In the genomic region with DNA sequence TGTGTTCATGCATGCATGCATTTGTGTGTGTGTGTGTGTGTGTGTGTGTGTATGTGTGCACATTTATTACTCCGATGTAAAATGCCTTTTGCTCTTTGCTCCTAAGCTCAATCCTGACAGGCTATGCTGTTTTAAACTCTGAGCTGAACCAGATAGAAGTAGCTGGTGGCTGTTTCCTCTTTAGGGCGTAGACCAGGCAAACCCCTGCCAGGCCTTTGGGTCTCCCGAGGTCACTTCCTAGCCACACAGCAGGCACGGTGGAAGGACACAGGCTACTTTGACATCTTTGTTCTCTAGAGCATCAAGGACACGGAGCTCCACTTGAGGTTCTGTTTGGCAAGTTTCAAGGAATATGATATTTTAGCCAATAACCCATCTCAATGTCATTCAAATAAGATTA, we compare ENCODE assay signal across 16 mouse cellular contexts.
DNase-seq lines count a peak whose midpoint lies in the region; ATAC-seq and TF ChIP-seq lines count a peak whose summit lies in the region.
"Had no signal": no experiment of that assay in that cellular context is flagged by ENCODE, and none has a peak within 500 bp of the region (broad histone marks: within the 10 kb centered on the region; RNA-seq: fewer than 3 reads in every experiment).

No protein-coding gene starts in this region.

- H3K27ac ChIP-seq in heart, postnatal 0 days (ENCODE audit: low read depth), result no peak overlapping the region
- H3K27ac ChIP-seq in testis, adult 2 months (ENCODE audit: control insufficient read depth, insufficient read depth, low read depth, low read length), result 0 out of 2 replicates have a peak overlapping the region, but pooled peaks have one; percentile 17
- no peak overlapping the region for H3K27ac ChIP-seq in hindbrain, embryonic 14.5 days
- H3K27ac ChIP-seq: heart, embryonic 15.5 days; liver, embryonic 12.5 days; macrophage; neural tube, embryonic 13.5 days; stomach, postnatal 0 days had no signal

- no peaks in the 10 kb centered on the region for H3K9me3 ChIP-seq in heart, postnatal 0 days (replicated peaks; ENCODE audit: control insufficient read depth, low read length)
- H3K9me3 ChIP-seq in hindbrain, embryonic 14.5 days (ENCODE audit: control insufficient read depth, low read length), result no peaks in the 10 kb centered on the region
- H3K9me3 ChIP-seq: heart, embryonic 15.5 days; liver, embryonic 12.5 days; neural tube, embryonic 13.5 days had no signal

- TF ChIP-seq CTCF in heart, postnatal 0 days (IDR thresholded peaks at IDR 0.05; ENCODE audit: low read depth), result no peak
- no peak for TF ChIP-seq CTCF in testis, adult 2 months (IDR thresholded peaks at IDR 0.05; ENCODE audit: control insufficient read depth, insufficient read depth, insufficient replicate concordance, low read depth, low read length)

- peaks cover 12% of the 10 kb centered on the region for H3K4me1 ChIP-seq in heart, postnatal 0 days (ENCODE audit: control insufficient read depth, insufficient read depth)
- no peaks in the 10 kb centered on the region for H3K4me1 ChIP-seq in testis, adult 2 months (ENCODE audit: control insufficient read depth, insufficient read depth, low read length)
- H3K4me1 ChIP-seq in hindbrain, embryonic 14.5 days (replicated peaks; ENCODE audit: control insufficient read depth, insufficient read depth, low read length), result no peaks in the 10 kb centered on the region
- H3K4me1 ChIP-seq: neural tube, embryonic 13.5 days had no signal

- H3K27me3 ChIP-seq in heart, postnatal 0 days (ENCODE audit: control insufficient read depth, insufficient read depth, low read length), result no peaks in the 10 kb centered on the region
- no peaks in the 10 kb centered on the region for H3K27me3 ChIP-seq in testis, adult 2 months (ENCODE audit: control insufficient read depth, insufficient read depth, low read length)
- H3K27me3 ChIP-seq in hindbrain, embryonic 14.5 days (ENCODE audit: control insufficient read depth, insufficient read depth, low read length), result no peaks in the 10 kb centered on the region
- H3K27me3 ChIP-seq: heart, embryonic 15.5 days; liver, embryonic 12.5 days; neural tube, embryonic 13.5 days had no signal

- no peaks in the 10 kb centered on the region for H3K36me3 ChIP-seq in heart, postnatal 0 days (replicated peaks; ENCODE audit: control insufficient read depth, insufficient read depth, low read length)
- no peaks in the 10 kb centered on the region for H3K36me3 ChIP-seq in testis, adult 2 months (ENCODE audit: control insufficient read depth, insufficient read depth, low read length)
- H3K36me3 ChIP-seq in hindbrain, embryonic 14.5 days (replicated peaks; ENCODE audit: control insufficient read depth, insufficient read depth), result no peaks in the 10 kb centered on the region
- H3K36me3 ChIP-seq: heart, embryonic 15.5 days; liver, embryonic 12.5 days; neural tube, embryonic 13.5 days had no signal

- no peak overlapping the region for H3K4me3 ChIP-seq in heart, postnatal 0 days (ENCODE audit: low read depth, low read length)
- H3K4me3 ChIP-seq in testis, adult 2 months (ENCODE audit: control insufficient read depth, low read depth, low read length), result no peak overlapping the region
- H3K4me3 ChIP-seq in hindbrain, embryonic 14.5 days (replicated peaks; ENCODE audit: low read length), result no peak overlapping the region
- H3K4me3 ChIP-seq: erythroblast, embryonic 14.5 days; heart, embryonic 15.5 days; liver, embryonic 12.5 days; neural tube, embryonic 13.5 days had no signal

- intact Hi-C loops in heart, postnatal 14 days (cut with DNase I), result no loop called here

- no peak for ATAC-seq in heart, postnatal 0 days (ENCODE audit: insufficient read depth, low read depth)
- ATAC-seq in hindbrain, embryonic 14.5 days (ENCODE audit: low FRiP score), result no peak
- ATAC-seq: CD4-positive, CD25-positive, alpha-beta regulatory T cell, adult 4 months; liver, embryonic 12.5 days; midbrain, embryonic 16.5 days had no signal

- TF ChIP-seq POLR2A in testis, adult 2 months (IDR thresholded peaks at IDR 0.05; ENCODE audit: control insufficient read depth, low read depth, low read length), result no peak

- no peak for TF ChIP-seq EP300 in heart, postnatal 0 days (IDR thresholded peaks at IDR 0.05; ENCODE audit: low read depth)

- H3K4me2 ChIP-seq in heart, postnatal 0 days (ENCODE audit: low read depth, low read length), result no peak overlapping the region
- no peak overlapping the region for H3K4me2 ChIP-seq in hindbrain, embryonic 14.5 days (replicated peaks)
- H3K4me2 ChIP-seq: heart, embryonic 15.5 days; liver, embryonic 12.5 days; neural tube, embryonic 13.5 days had no signal

- WGBS in heart, postnatal 0 days, result 49% methylated on average over 5 of the region's 5 CpGs
- 70% methylated on average over 5 of the region's 5 CpGs for WGBS in hindbrain, embryonic 14.5 days

- peak; percentile 9 for DNase-seq in heart, postnatal 0 days (ENCODE audit: low spot score)
- no peak for DNase-seq in heart, adult 8-10 months (ENCODE audit: low spot score)
- DNase-seq in testis, postnatal 10 days (ENCODE audit: low spot score), result no peak
- peak; percentile 21 to 26 for DNase-seq in heart, postnatal 14 days
- no peak for DNase-seq in spleen, adult 18-20 months
- no peak for DNase-seq in hindbrain, embryonic 14.5 days (ENCODE audit: low spot score)
- DNase-seq: cerebellum, adult 11 months had no signal

- no peak overlapping the region for H3K9ac ChIP-seq in heart, postnatal 0 days (replicated peaks; ENCODE audit: low read depth, low read length)
- no peak overlapping the region for H3K9ac ChIP-seq in hindbrain, embryonic 14.5 days
- H3K9ac ChIP-seq: heart, embryonic 15.5 days; liver, embryonic 12.5 days; neural tube, embryonic 13.5 days had no signal

Comparison
In these comparisons a context has a peak if more than half of its experiments do, and no peak if none do; other contexts are left out.
1. DNase-seq: peak in heart, postnatal 0 days (single experiment) and heart, postnatal 14 days (2 of 2); none in heart, adult 8-10 months (single experiment), testis, postnatal 10 days (single experiment), spleen, adult 18-20 months (0 of 2) and hindbrain, embryonic 14.5 days (single experiment).